Mouse (Mus musculus) liver, adult 2 months (tissue): ENCODE data around the gene Actr1b. TPM values are rescaled to one million over a fixed set of nuclear protein-coding genes. Genes with fewer than 3 reads are reported as not detected.
A peak's percentile ranks its signal among the peaks of the same experiment; 100 is the strongest.

Experiments
- DNase-seq: peaks from one replicate; pipeline ENCODE4 v3.0.0-alpha.2; 2011; ENCODE audit warnings: low read depth, low spot score; ENCODE audit errors: extremely low read depth
- H3K27ac ChIP-seq: fragments of 200-500 bp; replicated peaks from 2 replicates; pipeline ENCODE4 v1.5.1; 2012; ENCODE audit warnings: low read depth, mild to moderate bottlenecking, control low read depth, inconsistent platforms, low read length; ENCODE audit not compliant: insufficient read depth
- H3K27me3 ChIP-seq: fragments of 200-500 bp; 2 replicates; pipeline ENCODE4 v1.6.1; 2012; ENCODE audit warnings: mild to moderate bottlenecking, moderate library complexity, low read length, inconsistent platforms; ENCODE audit not compliant: control insufficient read depth, insufficient read depth
- H3K36me3 ChIP-seq: fragments of 200-500 bp; 2 replicates; pipeline ENCODE4 v1.6.1; 2012; ENCODE audit warnings: low read length, inconsistent platforms; ENCODE audit not compliant: control insufficient read depth, insufficient read depth
- H3K4me1 ChIP-seq: fragments of 200-500 bp; 2 replicates; pipeline ENCODE4 v1.6.1; 2011; ENCODE audit warnings: low read length; ENCODE audit not compliant: control insufficient read depth, insufficient read depth
- H3K4me3 ChIP-seq: fragments of 200-500 bp; 2 replicates; pipeline ENCODE4 v1.5.1; 2011; ENCODE audit warnings: low read depth, mild to moderate bottlenecking, control low read depth, low read length, moderate library complexity; ENCODE audit not compliant: insufficient read depth
- H3K79me2 ChIP-seq: fragments of 200-500 bp; 2 replicates; pipeline ENCODE4 v1.6.1; 2012; ENCODE audit warnings: inconsistent platforms, mild to moderate bottlenecking, low read length, moderate library complexity; ENCODE audit not compliant: control insufficient read depth, insufficient read depth
- H3K9ac ChIP-seq: fragments of 200-500 bp; 2 replicates; pipeline ENCODE4 v1.6.1; 2012; ENCODE audit warnings: low read depth, mild to moderate bottlenecking, control low read depth, inconsistent platforms, low read length
- CTCF ChIP-seq: fragments of 200-500 bp; IDR thresholded peaks from 2 replicates; pipeline ENCODE4 v1.5.1; 2011; ENCODE audit warnings: low read depth, low read length, control low read depth
- POLR2A ChIP-seq: fragments of 200-500 bp; IDR thresholded peaks from 2 replicates; pipeline ENCODE4 v1.6.1; 2011; ENCODE audit warnings: low read length, control low read depth; ENCODE audit not compliant: insufficient read depth; ENCODE audit errors: extremely low read depth
- WGBS: fragments of 180-500 bp; shearing (Covaris S2); methylation state at CpG from one replicate; pipeline ENCODE4 v1.1.7; 2018; 5-methylcytosine and 5-hydroxymethylcytosine counted together
- polyA plus RNA-seq: library from polyadenylated mRNA; depleted of rRNA; stranded (reverse); fragments of >200 nt; gene quantifications from 2 replicates; pipeline ENCODE4 v1.2.3, GENCODE M21; 2012
- total RNA-seq: library from RNA; depleted of rRNA; stranded (reverse); fragments of >200 nt; gene quantifications from 2 replicates; pipeline ENCODE4 v1.2.3, GENCODE M21; 2014

Actr1b gene
- total and polyA plus RNA-seq, 2 experiments = 34.9 to 71.3 TPM

GRCm38 (mm10) chr1:36753932-36754675 lies 39.9 kb upstream of the Actr1b start:
- Histone ChIP-seq H3K36me3 (no peaks in the 10 kb centered on the region), H3K4me3 (no peak overlapping the region), H3K27me3 (no peaks in the 10 kb centered on the region), H3K27ac (no peak overlapping the region), H3K79me2 (no peaks in the 10 kb centered on the region), H3K4me1 (no peaks in the 10 kb centered on the region), H3K9ac (no peak overlapping the region)
- DNase-seq = no peak
- 57% methylated on average over 6 of the region's 6 CpGs for WGBS
- TF ChIP-seq CTCF = no peak
- no peak for TF ChIP-seq POLR2A

- TF ChIP-seq CTCF = peak; percentile 71
- TF ChIP-seq POLR2A = no peak
- no peak overlapping the region for H3K27ac ChIP-seq
- no peak overlapping the region for H3K4me3 ChIP-seq
- 48% methylated on average over 15 of the region's 15 CpGs for WGBS
- no peaks in the 10 kb centered on the region for H3K79me2 ChIP-seq
- H3K36me3 ChIP-seq = no peaks in the 10 kb centered on the region
- no peaks in the 10 kb centered on the region for H3K4me1 ChIP-seq
- no peak overlapping the region for H3K9ac ChIP-seq
- no peak for DNase-seq
- H3K27me3 ChIP-seq = no peaks in the 10 kb centered on the region
Observed at GRCm38 (mm10) chr1:36746452-36746851, 32.2 kb upstream of the Actr1b start.

DNA sequence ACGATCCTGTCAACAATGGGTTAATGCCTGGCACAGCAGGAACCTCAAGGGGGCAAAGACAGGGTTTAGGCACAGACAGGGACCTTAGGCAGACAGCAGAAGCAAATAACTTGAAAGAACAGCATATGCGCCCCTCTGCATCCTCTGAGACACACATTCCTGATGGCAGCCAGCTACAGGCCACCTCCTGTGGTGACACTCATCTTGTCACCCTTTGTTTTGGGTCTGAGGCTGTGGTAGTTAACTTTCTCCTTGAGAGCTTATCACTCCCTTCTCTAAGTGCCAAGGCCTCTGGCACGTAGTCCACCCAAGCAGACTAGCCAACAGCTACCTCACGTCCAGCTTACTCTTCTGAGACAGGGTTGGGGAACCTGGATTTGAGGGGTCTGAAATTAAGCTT lies 31.4 kb upstream of the Actr1b start:
- Histone ChIP-seq H3K79me2 (no peaks in the 10 kb centered on the region), H3K27ac (no peak overlapping the region), H3K4me3 (no peak overlapping the region), H3K36me3 (no peaks in the 10 kb centered on the region), H3K4me1 (no peaks in the 10 kb centered on the region), H3K9ac (no peak overlapping the region), H3K27me3 (no peaks in the 10 kb centered on the region)
- TF ChIP-seq CTCF = no peak
- no peak for TF ChIP-seq POLR2A
- DNase-seq = no peak
- WGBS = 70% methylated on average over 4 of the region's 4 CpGs

GRCm38 (mm10) chr1:36744268-36744944 lies 30.2 kb upstream of the Actr1b start:
- Histone ChIP-seq H3K27ac (no peak overlapping the region), H3K4me1 (no peaks in the 10 kb centered on the region), H3K4me3 (no peak overlapping the region), H3K27me3 (no peaks in the 10 kb centered on the region; the same call in 1 of the 2 replicates), H3K79me2 (no peaks in the 10 kb centered on the region), H3K36me3 (no peaks in the 10 kb centered on the region), H3K9ac (no peak overlapping the region)
- TF ChIP-seq CTCF (peak; percentile 82), POLR2A (no peak)
- 28% methylated on average over 17 of the region's 17 CpGs for WGBS
- peak; percentile 31 for DNase-seq

DNA sequence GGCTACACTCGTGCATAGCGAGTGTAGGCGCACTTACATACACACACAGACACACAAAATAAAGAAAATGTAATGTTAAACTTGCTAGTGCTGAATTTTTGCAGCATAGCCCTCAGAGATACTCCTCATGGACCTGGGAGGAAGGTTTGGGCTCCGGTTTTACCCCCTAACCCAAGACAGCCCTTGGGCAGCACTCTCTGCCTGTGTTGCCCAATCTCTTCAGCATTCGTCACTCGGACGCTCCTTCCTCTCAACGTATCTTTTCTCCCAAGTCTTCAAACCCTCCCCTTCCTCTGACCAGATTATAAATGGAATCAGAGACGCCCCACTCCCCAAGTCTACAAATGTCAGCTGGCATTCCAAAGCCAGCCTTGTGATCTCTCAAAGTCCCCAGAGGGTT lies 28.8 kb upstream of the Actr1b start:
- 69% methylated on average over 9 of the region's 9 CpGs for WGBS
- Histone ChIP-seq H3K27ac (no peak overlapping the region), H3K36me3 (no peaks in the 10 kb centered on the region), H3K9ac (no peak overlapping the region), H3K4me1 (no peaks in the 10 kb centered on the region), H3K4me3 (no peak overlapping the region), H3K27me3 (no peaks in the 10 kb centered on the region; the same call in 1 of the 2 replicates), H3K79me2 (no peaks in the 10 kb centered on the region)
- TF ChIP-seq POLR2A = no peak
- no peak for TF ChIP-seq CTCF
- DNase-seq = no peak

DNA sequence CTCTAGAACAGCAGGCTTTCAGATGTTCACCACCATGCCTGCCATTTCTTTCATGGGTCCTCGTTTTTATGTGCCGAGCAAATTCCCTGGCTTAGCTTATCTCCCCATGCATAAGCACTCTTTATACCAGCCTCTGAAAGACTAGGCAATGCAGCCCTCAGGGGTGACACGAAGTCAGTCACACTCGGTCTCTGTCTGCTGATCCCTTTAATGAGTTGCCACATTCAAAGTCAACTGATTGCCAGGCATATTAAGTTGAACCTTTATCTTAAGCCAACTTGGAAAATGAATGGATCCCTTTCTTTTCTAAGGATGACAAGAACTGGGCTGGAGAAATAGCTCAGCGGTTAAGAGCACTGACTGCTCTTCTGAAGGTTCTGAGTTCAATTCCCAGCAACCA lies 25.0 kb upstream of the Actr1b start:
- Histone ChIP-seq H3K27me3 (no peaks in the 10 kb centered on the region; the same call in 1 of the 2 replicates), H3K36me3 (no peaks in the 10 kb centered on the region), H3K4me1 (no peaks in the 10 kb centered on the region), H3K9ac (no peak overlapping the region), H3K79me2 (no peaks in the 10 kb centered on the region), H3K27ac (no peak overlapping the region), H3K4me3 (no peak overlapping the region)
- TF ChIP-seq POLR2A (no peak), CTCF (no peak)
- 82% methylated on average over 5 of the region's 5 CpGs for WGBS
- no peak for DNase-seq
